Mouse (Mus musculus): ENCODE results near the gene Rtel1. TPM values are rescaled to one million over a fixed set of nuclear protein-coding genes. Genes with fewer than 3 reads are reported as not detected.

Rtel1 gene
- 18.6 TPM for polyA plus RNA-seq (2014; fragmentation: Illumina TruSeq; extraction: RNeasy Lipid Tissue Mini Kit (QIAGEN cat#74804); ENCODE audit: low read depth, low replicate concordance)

GRCm38 (mm10) chr2:181319248-181320102 is at the start of gene Rtel1:
TSS of gene Rtel1 (plus strand) at chr2:181319739.

GRCm38 (mm10) chr2:181287958-181288350 is 31.6 kb upstream of the Rtel1 start, which contains the start of gene Gmeb2:
TSS of gene Gmeb2 (minus strand) at chr2:181288035.

DNA sequence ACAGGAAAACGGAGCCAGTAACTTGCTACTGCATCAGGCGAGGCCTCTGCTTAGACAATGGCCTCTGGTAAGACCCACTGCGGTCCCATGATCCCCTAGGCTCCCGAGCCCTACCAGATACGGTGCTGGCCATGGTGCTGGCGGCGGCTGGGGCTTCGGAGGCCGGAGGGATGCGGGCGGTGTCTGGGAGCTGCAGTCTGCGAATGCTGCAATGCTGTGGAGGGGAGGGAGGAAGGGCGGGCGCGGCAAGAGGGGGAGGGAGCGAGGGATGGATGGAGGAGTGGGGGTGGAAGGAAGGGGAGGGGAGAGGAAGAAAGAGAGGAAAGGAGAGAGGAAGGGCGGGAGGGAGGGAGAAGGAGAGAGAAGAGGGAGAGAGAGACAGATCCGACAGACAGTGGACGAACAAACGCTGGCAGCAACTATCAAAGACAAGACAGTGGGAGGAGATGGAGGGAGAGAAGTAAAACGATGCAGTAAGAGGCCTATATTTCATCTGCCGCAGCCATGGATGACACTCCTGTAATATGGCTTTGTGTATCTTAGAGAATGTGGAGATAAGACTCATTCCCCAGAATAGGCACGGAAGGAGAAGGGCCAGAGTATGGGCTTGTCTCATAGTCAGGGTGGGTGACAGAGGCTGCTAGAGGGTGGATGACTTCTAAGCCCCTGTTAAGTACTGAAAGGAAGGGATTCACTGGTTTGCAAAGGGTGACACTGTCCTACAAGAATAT is 5.3 kb upstream of the Rtel1 start, which contains the start of gene Stmn3:
Gene Stmn3, minus strand, starts transcription at position 421 of the 731 bp plus-strand sequence.

GRCm38 (mm10) chr2:181364860-181365596 is 45.5 kb downstream of the Rtel1 start, which contains the start of the genes Zgpat and Arfrp1:
TSS of gene Zgpat (plus strand) at chr2:181364928.
TSS of gene Arfrp1 (minus strand) at chr2:181365404.

GRCm38 (mm10) chr2:181379778-181380177 is 60.2 kb downstream of the Rtel1 start, which contains the start of gene Lime1:
TSS of gene Lime1 (plus strand) at chr2:181380078.

Other genes starting within 250 kb of the Rtel1 start
- gene Kcnq2, start 184.4 kb upstream of the Rtel1 start, polyA plus RNA-seq (2014; fragmentation: Illumina TruSeq; extraction: RNeasy Lipid Tissue Mini Kit (QIAGEN cat#74804); ENCODE audit: low read depth, low replicate concordance) = 0.08 TPM
- gene Eef1a2, start 162.7 kb upstream of the Rtel1 start, polyA plus RNA-seq (2014; fragmentation: Illumina TruSeq; extraction: RNeasy Lipid Tissue Mini Kit (QIAGEN cat#74804); ENCODE audit: low read depth, low replicate concordance) = 1,071 TPM
- gene Ppdpf, start 132.5 kb upstream of the Rtel1 start, polyA plus RNA-seq (2014; fragmentation: Illumina TruSeq; extraction: RNeasy Lipid Tissue Mini Kit (QIAGEN cat#74804); ENCODE audit: low read depth, low replicate concordance) = 60.6 TPM
- not detected for gene Ptk6, start 117.0 kb upstream of the Rtel1 start, polyA plus RNA-seq (2014; fragmentation: Illumina TruSeq; extraction: RNeasy Lipid Tissue Mini Kit (QIAGEN cat#74804); ENCODE audit: low read depth, low replicate concordance)
- gene Srms, start 106.6 kb upstream of the Rtel1 start, polyA plus RNA-seq (2014; fragmentation: Illumina TruSeq; extraction: RNeasy Lipid Tissue Mini Kit (QIAGEN cat#74804); ENCODE audit: low read depth, low replicate concordance) = 0.39 TPM
- gene Fndc11, start 99.7 kb upstream of the Rtel1 start, polyA plus RNA-seq (2014; fragmentation: Illumina TruSeq; extraction: RNeasy Lipid Tissue Mini Kit (QIAGEN cat#74804); ENCODE audit: low read depth, low replicate concordance) = not detected
- gene Helz2, start 77.7 kb upstream of the Rtel1 start, polyA plus RNA-seq (2014; fragmentation: Illumina TruSeq; extraction: RNeasy Lipid Tissue Mini Kit (QIAGEN cat#74804); ENCODE audit: low read depth, low replicate concordance) = 11.0 TPM
- 9.5 TPM for gene Gmeb2, start 31.7 kb upstream of the Rtel1 start, polyA plus RNA-seq (2014; fragmentation: Illumina TruSeq; extraction: RNeasy Lipid Tissue Mini Kit (QIAGEN cat#74804); ENCODE audit: low read depth, low replicate concordance)
- 0.55 TPM for gene Stmn3, start 5.2 kb upstream of the Rtel1 start, polyA plus RNA-seq (2014; fragmentation: Illumina TruSeq; extraction: RNeasy Lipid Tissue Mini Kit (QIAGEN cat#74804); ENCODE audit: low read depth, low replicate concordance)
- 30.1 TPM for gene Zgpat, start 45.2 kb downstream of the Rtel1 start, polyA plus RNA-seq (2014; fragmentation: Illumina TruSeq; extraction: RNeasy Lipid Tissue Mini Kit (QIAGEN cat#74804); ENCODE audit: low read depth, low replicate concordance)
- 76.5 TPM for gene Arfrp1, start 45.7 kb downstream of the Rtel1 start, polyA plus RNA-seq (2014; fragmentation: Illumina TruSeq; extraction: RNeasy Lipid Tissue Mini Kit (QIAGEN cat#74804); ENCODE audit: low read depth, low replicate concordance)
- 17.5 TPM for gene Lime1, start 60.3 kb downstream of the Rtel1 start, polyA plus RNA-seq (2014; fragmentation: Illumina TruSeq; extraction: RNeasy Lipid Tissue Mini Kit (QIAGEN cat#74804); ENCODE audit: low read depth, low replicate concordance)
- 9.7 TPM for gene Zbtb46, start 139.7 kb downstream of the Rtel1 start, polyA plus RNA-seq (2014; fragmentation: Illumina TruSeq; extraction: RNeasy Lipid Tissue Mini Kit (QIAGEN cat#74804); ENCODE audit: low read depth, low replicate concordance)
- gene Abhd16b, start 173.5 kb downstream of the Rtel1 start, polyA plus RNA-seq (2014; fragmentation: Illumina TruSeq; extraction: RNeasy Lipid Tissue Mini Kit (QIAGEN cat#74804); ENCODE audit: low read depth, low replicate concordance) = not detected
- 96.1 TPM for gene Tpd52l2, start 177.4 kb downstream of the Rtel1 start, polyA plus RNA-seq (2014; fragmentation: Illumina TruSeq; extraction: RNeasy Lipid Tissue Mini Kit (QIAGEN cat#74804); ENCODE audit: low read depth, low replicate concordance)
- gene Dnajc5, start 200.7 kb downstream of the Rtel1 start, polyA plus RNA-seq (2014; fragmentation: Illumina TruSeq; extraction: RNeasy Lipid Tissue Mini Kit (QIAGEN cat#74804); ENCODE audit: low read depth, low replicate concordance) = 41.6 TPM

Measured in heart, adult 10 weeks (tissue).